In the genomic region with DNA sequence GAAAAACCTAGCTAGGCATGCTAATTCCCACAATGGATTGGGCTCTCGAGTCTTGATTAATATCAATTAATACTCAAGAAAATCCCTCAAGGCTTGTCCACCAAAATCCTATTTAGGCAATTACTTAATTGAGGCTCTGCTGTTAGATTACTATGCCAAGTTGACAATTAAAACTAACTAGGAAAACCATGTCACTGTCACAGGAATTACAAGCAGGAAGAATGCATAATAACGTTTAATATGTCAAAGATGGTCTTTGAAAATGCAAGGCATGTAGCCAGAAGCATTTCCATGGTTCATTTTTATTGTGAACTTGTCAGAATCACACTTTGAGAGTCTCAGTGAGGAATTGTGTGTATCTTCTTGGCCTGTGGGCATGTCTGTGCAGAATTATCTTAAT, we compare ENCODE assay signal across 25 mouse cellular contexts.
"Had no signal": no experiment of that assay in that cellular context is flagged by ENCODE, and none has a peak within 500 bp of the region (broad histone marks: within the 10 kb centered on the region; RNA-seq: fewer than 3 reads in every experiment).

No protein-coding gene starts in this region.

- H3K9ac ChIP-seq: heart, embryonic 13.5 days; heart, embryonic 15.5 days; hindbrain, embryonic 13.5 days; kidney, embryonic 15.5 days; limb, embryonic 12.5 days had no signal

- ATAC-seq: hindbrain, embryonic 16.5 days; intestine, embryonic 16.5 days had no signal

- H3K27me3 ChIP-seq: heart, embryonic 13.5 days; heart, embryonic 15.5 days; hindbrain, embryonic 13.5 days; kidney, embryonic 15.5 days; limb, embryonic 12.5 days had no signal

- H3K36me3 ChIP-seq: heart, embryonic 13.5 days; heart, embryonic 15.5 days; hindbrain, embryonic 13.5 days; kidney, embryonic 15.5 days; limb, embryonic 10.5 days; limb, embryonic 12.5 days had no signal

- H3K9me3 ChIP-seq: heart, embryonic 13.5 days; heart, embryonic 15.5 days; hindbrain, embryonic 13.5 days; kidney, embryonic 15.5 days; limb, embryonic 10.5 days; limb, embryonic 12.5 days had no signal

- H3K27ac ChIP-seq: heart, adult 2 months; heart, embryonic 13.5 days; heart, embryonic 15.5 days; hindbrain, embryonic 13.5 days; kidney, embryonic 15.5 days; kidney, postnatal 0 days; limb, embryonic 10.5 days; limb, embryonic 12.5 days had no signal

- H3K4me3 ChIP-seq: heart, adult 2 months; heart, embryonic 13.5 days; heart, embryonic 15.5 days; hindbrain, embryonic 13.5 days; kidney, embryonic 15.5 days; limb, embryonic 10.5 days; limb, embryonic 12.5 days had no signal

- DNase-seq: gastrocnemius, postnatal 14 days; gastrocnemius, postnatal 36 days; heart, adult 11 months; heart, adult 2 months; heart, postnatal 14 days; heart, postnatal 36 days; kidney, adult 11 months; kidney, adult 2 months; kidney, adult 9 months; kidney, postnatal 14 days; kidney, postnatal 36 days; layer of hippocampus, adult 9-11 months; layer of hippocampus, postnatal 36 days; liver had no signal

- H3K4me1 ChIP-seq: heart, embryonic 13.5 days; heart, embryonic 15.5 days; hindbrain, embryonic 13.5 days; kidney, embryonic 15.5 days; limb, embryonic 10.5 days; limb, embryonic 12.5 days had no signal

- H3K4me2 ChIP-seq: heart, embryonic 11.5 days; heart, embryonic 13.5 days; heart, embryonic 15.5 days; hindbrain, embryonic 13.5 days; kidney, embryonic 15.5 days; limb, embryonic 12.5 days; liver, embryonic 11.5 days had no signal
